ENCODE assay signal across 7 mouse cellular contexts in the genomic region with DNA sequence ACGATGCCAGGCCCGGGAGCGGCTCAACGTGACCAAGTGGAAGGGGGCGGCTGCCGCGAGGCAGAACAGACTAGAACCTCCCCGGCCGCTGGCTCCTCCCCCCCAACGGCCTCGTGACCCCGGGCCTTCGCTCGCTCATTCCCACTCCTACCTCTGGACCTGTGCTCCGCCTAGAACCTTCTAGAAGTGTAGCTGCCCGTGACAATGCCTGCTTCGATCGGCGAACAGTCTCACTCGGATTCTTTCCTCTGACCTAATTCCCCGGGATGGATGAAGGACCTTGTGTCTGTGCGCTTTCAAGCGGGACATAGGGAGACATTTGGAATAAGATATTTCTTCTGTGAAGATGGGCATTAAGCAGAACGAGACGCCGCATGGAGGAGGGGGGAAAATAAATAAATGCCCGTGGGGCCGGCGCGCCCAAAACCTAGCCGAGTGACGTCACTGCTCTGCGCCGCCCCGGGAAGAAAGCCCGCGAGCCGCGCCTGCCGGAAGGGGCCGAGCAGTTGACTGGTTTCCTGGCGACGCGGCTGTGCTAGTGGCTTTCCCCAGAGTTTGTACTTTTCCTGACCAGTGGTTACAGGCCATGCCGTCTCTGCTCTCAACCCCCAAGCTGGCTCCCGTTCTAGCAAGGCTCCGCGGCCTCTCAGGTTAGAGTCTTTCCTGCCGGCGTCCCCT. TPM values are rescaled to one million over a fixed set of nuclear protein-coding genes. Genes with fewer than 3 reads are reported as not detected.
A peak's percentile ranks its signal among the peaks of the same experiment; 100 is the strongest.
DNase-seq lines count a peak whose midpoint lies in the region; ATAC-seq lines count a peak whose summit lies in the region.

St13 (minus strand) TSS at position 440 of the 678 bp plus-strand sequence.
Xpnpep3 (plus strand) TSS at position 501 of the 678 bp plus-strand sequence.

- H3K9me3 ChIP-seq in intestine, embryonic 16.5 days (ENCODE audit: control insufficient read depth, low read length), result no peaks in the 10 kb centered on the region
- no peaks in the 10 kb centered on the region for H3K9me3 ChIP-seq in midbrain, embryonic 11.5 days (ENCODE audit: control insufficient read depth, low read length)

- no peaks in the 10 kb centered on the region for H3K36me3 ChIP-seq in intestine, embryonic 16.5 days (ENCODE audit: control insufficient read depth, insufficient read depth, low read length)
- no peaks in the 10 kb centered on the region for H3K36me3 ChIP-seq in midbrain, embryonic 11.5 days (ENCODE audit: control insufficient read depth, insufficient read depth, low read length)

- DNase-seq in adrenal gland, adult 2 months, result peak; percentile 98
- DNase-seq in embryo, embryonic 11.5 days (ENCODE audit: low read depth, low spot score), result peak; percentile 90
- DNase-seq in gastrocnemius, postnatal 4 days (ENCODE audit: low spot score in 2 of 2), result peak; percentile 95 to 98
- peak; percentile 96 to 98 for DNase-seq in left cerebral cortex, postnatal 36 days (ENCODE audit: low spot score in 2 of 2)
- DNase-seq in midbrain, embryonic 11.5 days (ENCODE audit: low spot score, missing footprints), result peak; percentile 99
- DNase-seq in skeletal muscle tissue, adult 2 months (ENCODE audit: low read depth, low spot score), result peak; percentile 96

- under 1% methylated on average over 50 of the region's 50 CpGs for WGBS in intestine, embryonic 16.5 days
- under 1% methylated on average over 50 of the region's 50 CpGs for WGBS in midbrain, embryonic 11.5 days

- H3K4me1 ChIP-seq in intestine, embryonic 16.5 days (ENCODE audit: control insufficient read depth, insufficient read depth, low read length), result peaks cover 14% of the 10 kb centered on the region
- peaks cover 13% of the 10 kb centered on the region for H3K4me1 ChIP-seq in midbrain, embryonic 11.5 days (ENCODE audit: control insufficient read depth, insufficient read depth, low read length)

- H3K9ac ChIP-seq in intestine, embryonic 16.5 days (ENCODE audit: low read depth, low read length), result peak within 1 kb of the TSS; percentile 98
- peak within 1 kb of the TSS; percentile 83 for H3K9ac ChIP-seq in midbrain, embryonic 11.5 days (ENCODE audit: low read length)

- H3K4me3 ChIP-seq in intestine, embryonic 16.5 days (ENCODE audit: low read length), result peak within 1 kb of the TSS; percentile 99
- H3K4me3 ChIP-seq in midbrain, embryonic 11.5 days (ENCODE audit: low read depth, low read length), result peak within 1 kb of the TSS; percentile 66

- H3K27me3 ChIP-seq in intestine, embryonic 16.5 days (replicated peaks; ENCODE audit: control insufficient read depth, insufficient read depth, low read length), result no peaks in the 10 kb centered on the region
- H3K27me3 ChIP-seq in midbrain, embryonic 11.5 days (ENCODE audit: control insufficient read depth, insufficient read depth, low read length), result no peaks in the 10 kb centered on the region

- peak within 1 kb of the TSS; percentile 86 for H3K27ac ChIP-seq in intestine, embryonic 16.5 days (ENCODE audit: low read length)
- peak within 1 kb of the TSS; percentile 88 for H3K27ac ChIP-seq in midbrain, embryonic 11.5 days (ENCODE audit: low read depth, low read length)

- intact Hi-C loops in left cerebral cortex, postnatal 36 days (cut with DNase I), result loop anchor here (2.0 to 5.0 kb wide), 2 partner anchors 67 to 188 kb away; partner anchors contain the start of genes Ep300 and Rbx1

- peak; percentile 100 for ATAC-seq in intestine, embryonic 16.5 days
- peak; percentile 98 for ATAC-seq in midbrain, embryonic 11.5 days (ENCODE audit: low FRiP score)

- H3K4me2 ChIP-seq in intestine, embryonic 16.5 days (ENCODE audit: low read depth, low read length), result peak within 1 kb of the TSS; percentile 62
- peak within 1 kb of the TSS; percentile 73 for H3K4me2 ChIP-seq in midbrain, embryonic 11.5 days

RNA-seq across cellular contexts. Expression of gene St13, which starts in this region (rescaled TPM):
- total RNA-seq in adrenal gland, adult 2 months (2021), result 100 to 1,000 TPM; 246 to 354 TPM
- 31.1 and 40.3 TPM in 2 replicates for polyA plus RNA-seq in adrenal gland, adult 2 months (2012; rRNA removed)
- total RNA-seq in gastrocnemius, postnatal 4 days (2021), result 100 to 1,000 TPM; 160 to 163 TPM
- 154 and 156 TPM in 2 replicates for polyA plus RNA-seq in intestine, embryonic 16.5 days (2015; fragmentation: Nextera tagmentation; extraction: Ambion mirVana)
- 100 to 1,000 TPM; 159 to 162 TPM for total RNA-seq in left cerebral cortex, postnatal 36 days (2021)
- 196 and 205 TPM in 2 replicates for polyA plus RNA-seq in midbrain, embryonic 11.5 days (2014; fragmentation: Nextera tagmentation; extraction: Ambion mirVana)

RNA-seq across cellular contexts. Expression of gene Xpnpep3, which starts in this region (rescaled TPM):
- total RNA-seq in adrenal gland, adult 2 months (2021), result 10 to 100 TPM; 27.7 to 34.8 TPM
- polyA plus RNA-seq in adrenal gland, adult 2 months (2012; rRNA removed), result 7.7 and 12.0 TPM in 2 replicates
- 10 to 100 TPM; 11.5 to 14.6 TPM for total RNA-seq in gastrocnemius, postnatal 4 days (2021)
- 6.9 and 7.8 TPM in 2 replicates for polyA plus RNA-seq in intestine, embryonic 16.5 days (2015; fragmentation: Nextera tagmentation; extraction: Ambion mirVana)
- total RNA-seq in left cerebral cortex, postnatal 36 days (2021), result 10 to 100 TPM; 14.2 to 14.4 TPM
- polyA plus RNA-seq in midbrain, embryonic 11.5 days (2014; fragmentation: Nextera tagmentation; extraction: Ambion mirVana), result 6.0 and 7.0 TPM in 2 replicates

Comparison
In these comparisons a context has a peak if more than half of its experiments do, and no peak if none do; other contexts are left out.
1. Peak in every context shown above with its lines: DNase-seq, ATAC-seq, H3K4me3 ChIP-seq and H3K27ac ChIP-seq.